Mouse (Mus musculus): ENCODE measurements around the gene Eipr1. TPM values are rescaled to one million over a fixed set of nuclear protein-coding genes. Genes with fewer than 3 reads are reported as not detected.

The Eipr1 gene
- polyA plus RNA-seq, 1 experiment from 2014 or later = 27.2 TPM

DNA sequence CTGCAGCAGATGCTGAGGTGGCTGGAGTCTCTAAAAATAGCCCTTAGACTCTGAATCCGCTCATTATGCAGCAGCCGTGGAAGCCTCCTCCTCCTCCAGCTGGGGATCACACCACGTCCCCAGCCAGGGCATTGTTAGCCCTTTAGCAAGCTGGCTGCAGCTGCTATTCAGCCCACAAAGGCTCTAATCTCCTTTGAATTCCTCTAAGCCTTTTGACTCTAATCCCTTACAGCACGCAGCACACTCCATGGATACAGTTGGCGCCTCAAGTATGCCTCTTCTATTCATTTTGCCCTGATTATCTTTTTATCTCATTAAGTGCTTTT, 65.8 kb downstream of the Eipr1 start:
- ATAC-seq (ENCODE audit: insufficient number of reproducible peaks, insufficient read depth, low FRiP score, low read depth) = 0 out of 2 replicates have a peak, but pooled peaks have one; percentile 53
- 7% methylated on average over 5 of the region's 5 CpGs for WGBS

DNA sequence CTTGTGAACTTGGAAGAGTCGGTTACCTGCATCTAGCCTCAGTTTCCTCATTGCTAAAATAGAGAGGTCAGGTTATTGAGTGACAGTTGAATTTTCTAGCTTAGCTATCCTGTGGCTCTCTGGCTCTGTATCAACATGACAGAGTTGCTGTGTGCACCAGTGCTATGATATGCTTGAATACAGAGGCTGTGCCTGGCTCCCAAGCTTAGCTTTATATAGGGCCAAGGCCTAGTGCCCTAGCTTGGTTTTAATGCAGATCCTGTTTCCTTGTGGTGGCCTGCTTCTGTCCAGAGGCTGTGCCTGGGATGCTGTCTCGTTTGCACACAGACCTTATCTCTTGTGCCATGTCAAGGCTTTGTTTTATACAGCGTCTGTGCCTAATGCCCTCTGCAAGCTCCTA, 66.3 kb downstream of the Eipr1 start:
- Histone ChIP-seq H3K36me3 (ENCODE audit: control insufficient read depth, insufficient read depth, low read length) (no peaks in the 10 kb centered on the region), H3K4me3 (ENCODE audit: low read depth, low read length) (no peak overlapping the region), H3K27ac (ENCODE audit: low read length) (no peak overlapping the region), H3K9ac (replicated peaks; ENCODE audit: low read depth, low read length) (no peak overlapping the region), H3K4me2 (replicated peaks; ENCODE audit: low read depth, low read length) (no peak overlapping the region), H3K4me1 (ENCODE audit: control insufficient read depth, insufficient read depth, low read length) (0 out of 2 replicates have a peak, but pooled peaks cover 7% of the 10 kb centered on the region), H3K27me3 (ENCODE audit: control insufficient read depth, insufficient read depth, low read length) (no peaks in the 10 kb centered on the region), H3K9me3 (ENCODE audit: control insufficient read depth, low read depth, low read length) (no peaks in the 10 kb centered on the region)
- no peak for ATAC-seq (ENCODE audit: insufficient number of reproducible peaks, insufficient read depth, low FRiP score, low read depth)
- WGBS = 46% methylated on average over 3 of the region's 3 CpGs

More for the DNA sequence above, 65.8 kb downstream of the Eipr1 start:
- Histone ChIP-seq H3K4me2 (replicated peaks; ENCODE audit: low read depth, low read length) (no peak overlapping the region), H3K9ac (replicated peaks; ENCODE audit: low read depth, low read length) (no peak overlapping the region), H3K4me3 (ENCODE audit: low read depth, low read length) (no peak overlapping the region), H3K4me1 (ENCODE audit: control insufficient read depth, insufficient read depth, low read length) (0 out of 2 replicates have a peak, but pooled peaks cover 7% of the 10 kb centered on the region), H3K9me3 (ENCODE audit: control insufficient read depth, low read depth, low read length) (no peaks in the 10 kb centered on the region), H3K27me3 (ENCODE audit: control insufficient read depth, insufficient read depth, low read length) (no peaks in the 10 kb centered on the region), H3K27ac (ENCODE audit: low read length) (no peak overlapping the region), H3K36me3 (ENCODE audit: control insufficient read depth, insufficient read depth, low read length) (no peaks in the 10 kb centered on the region)

DNA sequence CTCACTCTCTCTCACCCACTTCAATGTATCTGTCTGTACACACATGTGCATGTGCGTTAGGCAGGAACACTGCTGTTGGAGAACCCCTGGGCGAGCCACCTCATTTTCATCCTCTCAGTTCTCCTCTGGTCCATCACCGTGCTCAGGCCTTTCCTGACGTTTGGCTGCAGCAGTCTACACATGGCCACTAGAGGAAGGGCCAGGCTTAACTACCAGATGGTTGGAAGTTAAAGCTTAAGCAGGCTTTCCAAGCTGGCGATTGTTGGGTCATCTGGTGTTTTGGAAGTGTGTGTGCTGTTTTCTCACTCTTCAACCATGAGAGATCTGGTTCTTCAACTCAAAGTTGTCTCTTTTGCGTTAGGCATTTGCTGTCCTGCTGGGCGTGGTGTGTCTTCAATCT, 71.9 kb downstream of the Eipr1 start:
- no peaks in the 10 kb centered on the region for H3K4me1 ChIP-seq (ENCODE audit: control insufficient read depth, insufficient read depth, low read length)
- H3K36me3 ChIP-seq (ENCODE audit: control insufficient read depth, insufficient read depth, low read length) = no peaks in the 10 kb centered on the region
- no peak overlapping the region for H3K4me3 ChIP-seq (ENCODE audit: low read depth, low read length)
- H3K4me2 ChIP-seq (replicated peaks; ENCODE audit: low read depth, low read length) = no peak overlapping the region
- WGBS = 91% methylated on average over 7 of the region's 7 CpGs
- no peak overlapping the region for H3K9ac ChIP-seq (replicated peaks; ENCODE audit: low read depth, low read length)
- no peaks in the 10 kb centered on the region for H3K9me3 ChIP-seq (ENCODE audit: control insufficient read depth, low read depth, low read length)
- H3K27ac ChIP-seq (ENCODE audit: low read length) = no peak overlapping the region
- no peak for ATAC-seq (ENCODE audit: insufficient number of reproducible peaks, insufficient read depth, low FRiP score, low read depth)
- no peaks in the 10 kb centered on the region for H3K27me3 ChIP-seq (ENCODE audit: control insufficient read depth, insufficient read depth, low read length)

DNA sequence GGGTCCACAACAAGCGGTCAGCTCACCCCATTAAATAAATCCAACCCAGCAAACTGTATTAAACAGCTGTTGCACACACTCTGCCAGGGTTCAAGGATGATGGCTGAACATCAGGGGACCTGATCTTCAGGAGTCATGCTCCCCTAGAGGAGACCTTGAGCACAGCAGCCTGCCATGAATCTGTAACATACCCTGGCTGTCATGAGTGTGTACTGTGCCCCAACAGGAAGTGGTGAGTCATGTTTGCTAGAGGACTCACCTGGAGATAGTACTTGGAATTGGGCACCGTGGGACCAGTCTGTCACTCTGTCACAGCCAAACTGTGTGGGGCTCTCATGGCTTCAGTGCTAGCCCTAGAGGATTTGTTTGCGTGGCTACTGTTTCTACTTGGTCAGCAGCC, 77.9 kb downstream of the Eipr1 start:
- no peaks in the 10 kb centered on the region for H3K36me3 ChIP-seq (ENCODE audit: control insufficient read depth, insufficient read depth, low read length)
- H3K9me3 ChIP-seq (ENCODE audit: control insufficient read depth, low read depth, low read length) = no peaks in the 10 kb centered on the region
- H3K4me3 ChIP-seq (ENCODE audit: low read depth, low read length) = no peak overlapping the region
- H3K27me3 ChIP-seq (ENCODE audit: control insufficient read depth, insufficient read depth, low read length) = no peaks in the 10 kb centered on the region
- no peaks in the 10 kb centered on the region for H3K4me1 ChIP-seq (ENCODE audit: control insufficient read depth, insufficient read depth, low read length)
- no peak overlapping the region for H3K27ac ChIP-seq (ENCODE audit: low read length)
- H3K4me2 ChIP-seq (replicated peaks; ENCODE audit: low read depth, low read length) = no peak overlapping the region
- WGBS = 85% methylated on average over 3 of the region's 3 CpGs
- peak; percentile 10; the same call in 1 of the 2 replicates for ATAC-seq (ENCODE audit: insufficient number of reproducible peaks, insufficient read depth, low FRiP score, low read depth)
- H3K9ac ChIP-seq (replicated peaks; ENCODE audit: low read depth, low read length) = no peak overlapping the region

DNA sequence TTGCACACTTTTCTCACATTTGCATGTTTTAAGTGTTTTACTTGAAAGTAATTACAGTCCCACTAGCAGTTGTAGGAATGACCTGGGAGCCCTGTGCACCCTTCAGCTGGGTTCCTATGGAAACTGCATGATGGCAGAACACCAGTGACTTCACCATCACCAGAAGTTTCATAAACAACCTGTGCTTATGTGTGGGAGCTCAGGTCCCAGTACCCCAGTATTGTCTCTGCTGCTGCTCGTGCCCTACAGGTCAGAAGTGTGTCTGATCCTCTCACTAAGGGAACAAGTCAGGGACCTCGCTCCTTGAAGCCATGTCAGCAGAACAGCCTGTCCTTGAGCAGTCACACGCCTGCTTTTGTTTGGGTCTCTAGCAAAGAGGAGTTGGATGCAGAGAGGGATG, 78.9 kb downstream of the Eipr1 start:
- Histone ChIP-seq H3K9ac (replicated peaks; ENCODE audit: low read depth, low read length) (no peak overlapping the region), H3K27me3 (ENCODE audit: control insufficient read depth, insufficient read depth, low read length) (no peaks in the 10 kb centered on the region), H3K4me2 (replicated peaks; ENCODE audit: low read depth, low read length) (no peak overlapping the region), H3K9me3 (ENCODE audit: control insufficient read depth, low read depth, low read length) (no peaks in the 10 kb centered on the region), H3K4me3 (ENCODE audit: low read depth, low read length) (no peak overlapping the region), H3K27ac (ENCODE audit: low read length) (no peak overlapping the region), H3K36me3 (ENCODE audit: control insufficient read depth, insufficient read depth, low read length) (no peaks in the 10 kb centered on the region), H3K4me1 (ENCODE audit: control insufficient read depth, insufficient read depth, low read length) (no peaks in the 10 kb centered on the region)
- 74% methylated on average over 3 of the region's 3 CpGs for WGBS
- no peak for ATAC-seq (ENCODE audit: insufficient number of reproducible peaks, insufficient read depth, low FRiP score, low read depth)

DNA sequence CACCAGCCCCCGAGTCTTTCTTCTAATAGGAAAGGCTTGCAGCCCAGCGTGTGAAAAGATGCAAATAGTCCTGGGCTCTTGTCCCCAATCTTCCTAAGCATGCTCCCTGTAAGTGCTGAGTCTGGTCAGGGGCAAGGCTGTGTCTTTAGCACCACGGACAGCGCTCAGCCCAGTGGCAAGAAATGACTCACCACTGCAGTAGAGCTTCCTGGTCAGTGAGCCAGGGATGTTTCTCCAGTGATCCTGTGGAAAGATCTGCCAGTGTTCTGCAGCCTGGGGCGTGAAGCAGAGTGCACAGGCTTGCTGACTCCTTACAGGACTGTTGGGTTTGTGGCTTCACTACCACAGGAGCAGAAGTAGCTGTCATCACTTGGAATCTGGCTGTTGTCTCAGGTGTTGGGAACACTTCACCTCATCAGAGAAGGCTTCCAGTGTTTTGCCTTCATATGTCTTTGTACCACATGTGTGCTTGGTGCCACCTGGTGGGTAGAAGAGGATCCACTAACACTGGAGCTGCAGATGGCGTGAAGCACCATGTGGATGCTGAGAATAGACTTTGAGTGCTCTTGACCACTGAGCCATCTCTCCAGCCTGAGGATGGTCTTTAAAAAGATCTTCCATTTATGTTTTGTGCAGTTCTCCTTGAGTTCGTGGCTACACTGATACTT, 79.6 kb downstream of the Eipr1 start:
- H3K27me3 ChIP-seq (ENCODE audit: control insufficient read depth, insufficient read depth, low read length) = no peaks in the 10 kb centered on the region
- H3K9ac ChIP-seq (replicated peaks; ENCODE audit: low read depth, low read length) = no peak overlapping the region
- no peaks in the 10 kb centered on the region for H3K36me3 ChIP-seq (ENCODE audit: control insufficient read depth, insufficient read depth, low read length)
- 37% methylated on average over 7 of the region's 7 CpGs for WGBS
- no peak overlapping the region for H3K4me3 ChIP-seq (ENCODE audit: low read depth, low read length)
- H3K27ac ChIP-seq (ENCODE audit: low read length) = no peak overlapping the region
- H3K9me3 ChIP-seq (ENCODE audit: control insufficient read depth, low read depth, low read length) = no peaks in the 10 kb centered on the region
- no peak for ATAC-seq (ENCODE audit: insufficient number of reproducible peaks, insufficient read depth, low FRiP score, low read depth)
- no peak overlapping the region for H3K4me2 ChIP-seq (replicated peaks; ENCODE audit: low read depth, low read length)
- H3K4me1 ChIP-seq (ENCODE audit: control insufficient read depth, insufficient read depth, low read length) = no peaks in the 10 kb centered on the region

DNA sequence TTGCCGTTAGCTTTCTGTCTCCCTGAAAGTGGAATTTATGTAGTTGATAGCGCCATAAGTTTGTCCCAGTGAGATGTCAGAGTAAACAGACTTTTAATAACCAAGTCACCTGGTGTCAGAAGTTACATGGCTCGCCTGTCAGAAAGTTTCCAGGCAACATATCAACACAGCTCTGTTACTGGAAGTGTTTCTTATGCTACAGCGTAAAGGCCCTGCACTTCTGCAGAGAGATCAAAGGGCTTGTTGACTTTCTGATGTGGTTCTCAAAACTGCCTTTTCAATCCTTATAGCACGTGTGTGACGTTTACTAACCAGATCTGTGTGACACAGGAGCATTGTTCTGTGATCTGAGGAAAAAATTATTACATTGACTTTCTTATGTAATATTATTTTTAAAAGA, 82.7 kb downstream of the Eipr1 start:
- Histone ChIP-seq H3K9ac (replicated peaks; ENCODE audit: low read depth, low read length) (no peak overlapping the region), H3K27me3 (ENCODE audit: control insufficient read depth, insufficient read depth, low read length) (no peaks in the 10 kb centered on the region), H3K4me3 (ENCODE audit: low read depth, low read length) (no peak overlapping the region), H3K27ac (ENCODE audit: low read length) (no peak overlapping the region), H3K36me3 (ENCODE audit: control insufficient read depth, insufficient read depth, low read length) (no peaks in the 10 kb centered on the region), H3K4me2 (replicated peaks; ENCODE audit: low read depth, low read length) (no peak overlapping the region), H3K9me3 (ENCODE audit: control insufficient read depth, low read depth, low read length) (no peaks in the 10 kb centered on the region), H3K4me1 (ENCODE audit: control insufficient read depth, insufficient read depth, low read length) (no peaks in the 10 kb centered on the region)
- no peak for ATAC-seq (ENCODE audit: insufficient number of reproducible peaks, insufficient read depth, low FRiP score, low read depth)
- 63% methylated on average over 6 of the region's 6 CpGs for WGBS

DNA sequence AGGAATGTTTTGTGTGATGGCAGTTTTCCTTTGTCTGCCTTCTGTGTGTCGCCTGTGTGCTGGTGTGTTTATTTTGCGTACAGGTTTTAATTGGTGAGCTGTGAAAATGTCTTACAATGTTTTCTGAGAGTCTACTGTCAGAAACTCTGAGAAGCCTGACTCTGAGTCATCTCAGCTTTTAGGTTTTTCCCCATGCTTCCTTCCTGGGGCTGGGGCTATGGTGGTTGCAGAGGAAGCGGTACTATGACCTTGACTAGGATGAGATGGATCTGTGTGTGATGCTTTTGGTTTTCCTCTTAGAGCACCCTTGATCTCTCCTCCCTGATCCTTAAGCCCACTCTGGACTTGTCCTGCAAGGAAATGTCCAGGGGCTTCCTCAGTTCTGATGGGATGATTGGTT, 84.1 kb downstream of the Eipr1 start:
- H3K36me3 ChIP-seq (ENCODE audit: control insufficient read depth, insufficient read depth, low read length) = no peaks in the 10 kb centered on the region
- no peaks in the 10 kb centered on the region for H3K9me3 ChIP-seq (ENCODE audit: control insufficient read depth, low read depth, low read length)
- ATAC-seq (ENCODE audit: insufficient number of reproducible peaks, insufficient read depth, low FRiP score, low read depth) = no peak
- H3K27me3 ChIP-seq (ENCODE audit: control insufficient read depth, insufficient read depth, low read length) = no peaks in the 10 kb centered on the region
- 89% methylated on average over 3 of the region's 3 CpGs for WGBS
- H3K4me2 ChIP-seq (replicated peaks; ENCODE audit: low read depth, low read length) = no peak overlapping the region
- no peak overlapping the region for H3K27ac ChIP-seq (ENCODE audit: low read length)
- no peaks in the 10 kb centered on the region for H3K4me1 ChIP-seq (ENCODE audit: control insufficient read depth, insufficient read depth, low read length)
- H3K4me3 ChIP-seq (ENCODE audit: low read depth, low read length) = no peak overlapping the region
- no peak overlapping the region for H3K9ac ChIP-seq (replicated peaks; ENCODE audit: low read depth, low read length)

DNA sequence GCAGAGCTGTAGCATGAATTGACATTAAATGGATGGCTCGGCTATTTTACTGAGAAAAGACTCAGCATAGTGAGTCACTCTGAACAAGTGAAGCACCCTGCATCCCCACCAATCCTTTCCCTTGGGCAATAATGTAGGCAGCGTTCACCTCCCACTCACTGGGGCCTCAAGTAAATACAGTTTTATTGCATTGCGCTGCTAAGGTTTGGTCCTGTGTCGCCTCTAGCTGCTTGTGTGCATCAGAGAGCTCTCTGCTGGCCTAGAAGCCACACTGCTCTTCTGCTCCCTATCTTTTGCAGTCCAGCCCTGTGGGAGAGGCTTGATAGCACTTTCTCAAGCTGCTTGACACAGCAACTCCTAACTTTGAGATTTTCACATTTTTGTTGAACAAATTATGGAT, 86.7 kb downstream of the Eipr1 start:
- H3K4me2 ChIP-seq (replicated peaks; ENCODE audit: low read depth, low read length) = no peak overlapping the region
- no peaks in the 10 kb centered on the region for H3K27me3 ChIP-seq (ENCODE audit: control insufficient read depth, insufficient read depth, low read length)
- ATAC-seq (ENCODE audit: insufficient number of reproducible peaks, insufficient read depth, low FRiP score, low read depth) = no peak
- H3K36me3 ChIP-seq (ENCODE audit: control insufficient read depth, insufficient read depth, low read length) = no peaks in the 10 kb centered on the region
- no peaks in the 10 kb centered on the region for H3K4me1 ChIP-seq (ENCODE audit: control insufficient read depth, insufficient read depth, low read length)
- H3K9ac ChIP-seq (replicated peaks; ENCODE audit: low read depth, low read length) = no peak overlapping the region
- WGBS = 67% methylated on average over 4 of the region's 4 CpGs
- no peaks in the 10 kb centered on the region for H3K9me3 ChIP-seq (ENCODE audit: control insufficient read depth, low read depth, low read length)
- H3K27ac ChIP-seq (ENCODE audit: low read length) = no peak overlapping the region
- H3K4me3 ChIP-seq (ENCODE audit: low read depth, low read length) = no peak overlapping the region

Data from stomach, embryonic 14.5 days (tissue).